Mouse (Mus musculus) urinary bladder, postnatal 25 days (tissue): ENCODE data around the gene 1700018G05Rik.
A peak's percentile ranks its signal among the peaks of the same experiment; 100 is the strongest.
"Not testable (repeated sequence)": the region's sequence is repeated elsewhere in the genome, so short reads cannot be mapped to it uniquely, and the experiment has no call there.

Source experiments
- DNase-seq: peaks from one replicate; pipeline ENCODE4 v3.0.0; 2022; ENCODE audit warnings: low spot score

Gene 1700018G05Rik

GRCm38 (mm10) chrX:102928072-102928471 lies at the start of gene 1700018G05Rik:
1700018G05Rik (plus strand) TSS chrX:102928372.
- not testable (repeated sequence) for DNase-seq

- DNase-seq = not testable (repeated sequence)
These were observed 19.6 kb upstream of the 1700018G05Rik start, which contains the start of the genes Dmrtc1a and 1700011M02Rik for GRCm38 (mm10) chrX:102908587-102908986. Dmrtc1a (minus strand) TSS chrX:102908687. 1700011M02Rik (plus strand) TSS chrX:102908905.

GRCm38 (mm10) chrX:102914823-102915222 lies 13.3 kb upstream of the 1700018G05Rik start:
- not testable (repeated sequence) for DNase-seq

- DNase-seq = peak; percentile 21
These were observed 1.5 kb upstream of the 1700018G05Rik start for GRCm38 (mm10) chrX:102926707-102927106.

GRCm38 (mm10) chrX:102932992-102933570 lies 4.9 kb downstream of the 1700018G05Rik start:
- DNase-seq = no peak

GRCm38 (mm10) chrX:102933571-102934394 lies 5.6 kb downstream of the 1700018G05Rik start:
- DNase-seq = peak; percentile 43

- DNase-seq = no peak
These were observed 6.2 kb downstream of the 1700018G05Rik start for GRCm38 (mm10) chrX:102934395-102934764.

- no peak for DNase-seq
These were observed 8.6 kb downstream of the 1700018G05Rik start for GRCm38 (mm10) chrX:102936743-102937142.

GRCm38 (mm10) chrX:102950136-102950535 lies 22.0 kb downstream of the 1700018G05Rik start:
- not testable (repeated sequence) for DNase-seq

- DNase-seq = no peak
These were observed 30.7 kb downstream of the 1700018G05Rik start for GRCm38 (mm10) chrX:102958917-102959316.

GRCm38 (mm10) chrX:102960581-102960980 lies 32.4 kb downstream of the 1700018G05Rik start:
- no peak for DNase-seq
